Mouse (Mus musculus) neutrophil, adult 5-6 weeks (primary cell): Measurements from ENCODE around the gene Ror2. TPM values are rescaled to one million over a fixed set of nuclear protein-coding genes. Genes with fewer than 3 reads are reported as not detected.

ENCODE experiments used
- ATAC-seq: fragments of 151-379, 151-347 bp; 2 replicates; pipeline ENCODE4 v1.8.0; 2017; ENCODE audit warnings: mild to moderate bottlenecking, moderate TSS enrichment; ENCODE audit not compliant: insufficient number of reproducible peaks, poor library complexity, low FRiP score, severe bottlenecking; ENCODE audit errors: extremely low read depth
- total RNA-seq: library from RNA; stranded (forward); fragments of 200-1000 nt; gene quantifications from 2 replicates; pipeline ENCODE4 v1.2.3, GENCODE M21; 2017

Ror2 gene
- total RNA-seq, 1 experiment from 2014 or later, result not detected

- no peak for ATAC-seq
Measured at GRCm38 (mm10) chr13:53205128-53205911, 80.6 kb downstream of the Ror2 start.

- ATAC-seq, result no peak
Measured at GRCm38 (mm10) chr13:53202439-53202830, 83.5 kb downstream of the Ror2 start.

- no peak for ATAC-seq
Measured at GRCm38 (mm10) chr13:53201628-53202438, 84.1 kb downstream of the Ror2 start.

GRCm38 (mm10) chr13:53200121-53200520, 85.8 kb downstream of the Ror2 start:
- ATAC-seq, result no peak

GRCm38 (mm10) chr13:53199262-53199661, 86.7 kb downstream of the Ror2 start:
- no peak for ATAC-seq

- ATAC-seq, result no peak
Measured at GRCm38 (mm10) chr13:53196690-53197089, 89.2 kb downstream of the Ror2 start.

- no peak for ATAC-seq
Measured at GRCm38 (mm10) chr13:53195951-53196677, 89.8 kb downstream of the Ror2 start.

GRCm38 (mm10) chr13:53194306-53194705, 91.6 kb downstream of the Ror2 start:
- no peak for ATAC-seq

GRCm38 (mm10) chr13:53193713-53194112, 92.2 kb downstream of the Ror2 start:
- ATAC-seq, result no peak

- ATAC-seq, result no peak
Measured at GRCm38 (mm10) chr13:53192286-53192685, 93.6 kb downstream of the Ror2 start.

GRCm38 (mm10) chr13:53191657-53192056, 94.3 kb downstream of the Ror2 start:
- ATAC-seq, result no peak

- ATAC-seq, result no peak
Measured at GRCm38 (mm10) chr13:53188935-53189334, 97.0 kb downstream of the Ror2 start.

- ATAC-seq, result no peak
Measured at GRCm38 (mm10) chr13:53184858-53185257, 101.1 kb downstream of the Ror2 start.

GRCm38 (mm10) chr13:53184149-53184548, 101.8 kb downstream of the Ror2 start:
- no peak for ATAC-seq

- ATAC-seq, result no peak
Measured at GRCm38 (mm10) chr13:53183161-53183577, 102.8 kb downstream of the Ror2 start.

- no peak for ATAC-seq
Measured at GRCm38 (mm10) chr13:53178594-53178993, 107.3 kb downstream of the Ror2 start.

- no peak for ATAC-seq
Measured at GRCm38 (mm10) chr13:53178171-53178570, 107.8 kb downstream of the Ror2 start.

GRCm38 (mm10) chr13:53177424-53177718, 108.6 kb downstream of the Ror2 start:
- no peak for ATAC-seq

GRCm38 (mm10) chr13:53176695-53177423, 109.1 kb downstream of the Ror2 start:
- no peak for ATAC-seq
